Mouse (Mus musculus) telencephalon, adult 2 months (tissue): Measurements from ENCODE around the gene Cabp7.

ENCODE experiments used
- DNase-seq: peaks from one replicate; pipeline ENCODE4 v3.0.0-alpha.2; 2011; ENCODE audit warnings: low read depth, low spot score

The Cabp7 gene

GRCm38 (mm10) chr11:4746733-4747132, at the start of gene Cabp7:
Gene Cabp7, minus strand, starts transcription at chr11:4746778.
- DNase-seq: no peak

- DNase-seq: no peak
Measured at GRCm38 (mm10) chr11:4793006-4793405, 46.4 kb upstream of the Cabp7 start.

DNA sequence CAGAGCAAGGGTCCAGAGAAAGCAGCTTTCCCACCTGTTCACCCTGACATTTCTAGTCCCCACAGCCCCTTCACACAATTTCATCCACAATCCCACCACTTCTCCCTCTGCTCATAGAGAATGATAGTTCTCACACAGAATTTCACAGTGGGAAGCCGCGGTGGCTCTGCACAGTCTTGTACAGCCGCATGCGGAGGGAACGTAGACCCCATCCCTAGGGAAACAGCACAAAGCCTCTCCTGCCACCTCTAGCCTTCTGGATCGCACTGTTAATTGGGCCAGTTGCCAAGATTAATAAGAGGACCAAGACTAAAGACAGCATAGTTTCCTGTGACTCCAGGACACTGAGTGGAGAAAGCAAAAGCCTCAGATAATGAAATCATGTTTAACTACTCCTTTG, 45.0 kb upstream of the Cabp7 start:
- no peak for DNase-seq

GRCm38 (mm10) chr11:4789691-4790090, 43.1 kb upstream of the Cabp7 start:
- no peak for DNase-seq

DNA sequence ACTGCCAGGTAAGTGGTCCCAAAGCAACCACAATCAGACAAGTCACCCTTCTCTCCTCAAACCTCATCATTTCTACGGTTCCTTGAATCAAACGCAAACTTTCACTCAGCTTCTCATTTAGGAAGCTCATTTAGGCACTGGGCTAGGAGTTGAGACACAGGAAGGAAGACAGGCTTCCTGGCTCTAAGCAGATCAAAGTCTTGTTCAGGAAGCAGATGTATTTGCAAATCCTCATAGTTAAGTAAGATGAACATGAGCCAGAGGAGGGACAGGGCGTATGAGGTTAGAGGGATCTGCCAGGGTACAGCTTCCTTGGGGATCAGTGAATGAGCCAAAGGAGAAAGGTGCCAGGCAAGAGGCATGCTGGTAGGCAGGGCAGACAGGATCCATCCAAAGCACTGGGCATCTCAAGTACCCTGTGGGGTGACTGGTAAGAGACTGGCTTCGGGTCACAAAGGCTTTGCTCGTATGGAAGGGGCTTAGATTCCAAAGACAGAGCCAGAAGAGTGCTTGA, 38.1 kb upstream of the Cabp7 start:
- no peak for DNase-seq

DNA sequence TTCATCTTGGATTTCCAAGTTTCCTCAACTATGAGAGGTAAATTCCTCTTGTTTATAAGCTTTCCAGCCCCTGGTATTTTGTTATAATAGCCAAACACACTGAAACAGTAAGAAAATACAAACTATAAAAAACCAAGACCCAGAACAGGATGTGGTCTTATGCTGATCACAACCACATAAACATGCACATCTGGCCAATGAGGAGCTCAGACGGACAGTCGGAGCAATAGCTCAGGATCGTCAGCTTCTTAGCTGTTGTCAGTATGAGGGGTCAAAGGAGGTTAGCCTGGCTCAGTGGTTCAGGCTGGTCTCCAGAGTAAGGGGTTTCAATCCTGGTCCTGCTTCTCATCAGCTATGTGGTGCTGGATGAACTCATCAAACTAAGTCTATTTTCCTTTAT, 36.5 kb upstream of the Cabp7 start:
- DNase-seq: no peak

GRCm38 (mm10) chr11:4780927-4781326, 34.3 kb upstream of the Cabp7 start:
- no peak for DNase-seq

DNA sequence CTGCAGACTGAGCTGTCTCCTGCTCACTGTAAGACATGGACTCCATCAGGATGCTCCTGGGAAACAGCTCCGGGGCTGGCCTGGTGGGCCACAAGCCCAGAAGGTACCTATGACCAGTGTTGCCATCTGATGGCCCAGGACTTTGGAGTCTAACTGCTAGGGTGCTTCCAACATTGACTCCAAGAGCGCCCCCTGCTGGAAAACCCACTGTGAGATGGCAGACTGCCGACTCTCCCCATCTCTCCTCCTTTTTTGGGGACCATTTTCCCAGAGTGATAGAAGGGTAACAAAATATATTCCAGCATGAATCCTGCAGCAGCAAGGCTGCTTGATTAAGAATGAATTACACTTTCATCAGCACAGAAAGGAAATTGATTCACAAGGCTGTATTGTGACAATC, 26.3 kb upstream of the Cabp7 start:
- no peak for DNase-seq

DNA sequence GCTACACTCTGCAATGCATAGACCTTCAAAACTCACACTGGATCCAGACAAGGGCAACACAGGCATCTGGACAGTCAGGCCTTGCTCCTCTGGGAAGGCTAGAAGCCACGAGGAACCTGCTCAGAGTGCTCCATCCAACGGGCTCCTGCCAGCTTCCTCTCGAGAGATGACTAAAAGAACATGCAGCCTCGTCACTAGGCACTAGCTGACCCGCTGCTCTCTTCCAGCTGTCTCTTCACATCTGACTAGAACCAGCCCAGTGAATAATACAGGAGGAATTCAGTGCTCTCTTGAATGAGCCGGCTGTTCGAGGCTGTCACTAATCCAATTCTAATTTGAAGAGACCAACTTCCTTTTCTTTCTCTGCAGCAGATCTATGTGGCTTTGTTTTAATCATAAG, 25.2 kb upstream of the Cabp7 start:
- DNase-seq: no peak

GRCm38 (mm10) chr11:4769881-4770280, 23.3 kb upstream of the Cabp7 start:
- no peak for DNase-seq

DNA sequence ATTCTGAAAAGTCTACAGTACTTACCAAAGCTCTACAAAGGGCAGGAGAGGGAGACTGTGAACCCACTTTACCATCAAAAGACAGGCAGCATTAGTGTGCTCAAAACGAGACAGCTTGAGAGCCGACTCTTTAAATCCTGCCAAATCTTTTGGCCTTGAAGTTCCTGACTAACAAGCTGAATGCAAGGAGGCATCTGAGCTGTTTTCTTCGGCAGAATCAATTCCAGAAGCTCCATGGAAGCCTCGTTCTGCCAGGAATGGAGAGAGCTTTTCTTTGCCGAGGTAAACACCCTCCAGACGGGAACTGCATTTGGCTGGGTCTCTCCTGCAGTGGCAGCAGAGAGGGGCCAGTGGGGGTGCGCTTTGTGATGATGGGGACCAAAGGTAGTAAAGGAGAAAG, 22.7 kb upstream of the Cabp7 start:
- DNase-seq: no peak

DNA sequence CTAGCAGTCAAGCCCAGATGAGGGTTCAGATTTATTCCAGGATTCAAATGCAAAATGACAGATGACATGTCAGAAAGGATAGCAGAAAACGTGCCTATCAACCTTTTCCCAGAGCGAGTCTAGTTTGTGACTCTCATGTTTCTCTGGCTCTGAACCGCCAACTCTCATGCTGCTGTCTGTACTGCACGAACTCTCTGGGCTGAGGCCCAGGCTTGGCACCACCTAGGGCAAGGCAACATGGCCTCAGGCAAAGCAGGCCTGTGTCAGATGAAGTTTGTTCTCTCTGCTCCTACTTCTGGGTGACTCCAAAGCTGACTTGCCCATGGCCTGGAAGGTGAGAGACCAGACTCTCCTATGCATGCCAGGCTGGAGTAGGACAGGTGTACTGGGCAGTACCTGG, 21.8 kb upstream of the Cabp7 start:
- DNase-seq: no peak

- DNase-seq: no peak
Measured at GRCm38 (mm10) chr11:4764476-4764875, 17.9 kb upstream of the Cabp7 start.

GRCm38 (mm10) chr11:4763631-4764030, 17.1 kb upstream of the Cabp7 start:
- DNase-seq: no peak

GRCm38 (mm10) chr11:4762511-4762910, 15.9 kb upstream of the Cabp7 start:
- DNase-seq: no peak

DNA sequence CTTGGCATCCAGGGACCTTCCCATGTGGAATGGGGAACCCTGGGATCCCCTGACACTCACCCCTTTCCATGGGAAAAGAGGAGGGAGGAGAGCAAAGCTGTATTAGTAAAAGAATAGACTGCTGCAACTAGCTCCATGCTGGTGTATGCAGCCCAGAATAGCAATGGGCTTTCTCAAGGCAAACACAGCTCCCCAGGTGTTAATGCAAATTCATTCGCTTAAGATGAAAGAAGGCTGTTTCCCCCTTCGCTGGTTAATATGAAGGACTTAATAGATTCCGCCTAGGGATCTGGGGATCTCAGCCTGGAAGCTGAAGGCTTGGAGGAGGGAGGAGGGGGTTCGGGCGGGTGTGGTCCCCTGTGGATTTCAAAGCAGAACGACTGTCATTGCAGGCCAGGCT, 15.4 kb upstream of the Cabp7 start:
- no peak for DNase-seq

DNA sequence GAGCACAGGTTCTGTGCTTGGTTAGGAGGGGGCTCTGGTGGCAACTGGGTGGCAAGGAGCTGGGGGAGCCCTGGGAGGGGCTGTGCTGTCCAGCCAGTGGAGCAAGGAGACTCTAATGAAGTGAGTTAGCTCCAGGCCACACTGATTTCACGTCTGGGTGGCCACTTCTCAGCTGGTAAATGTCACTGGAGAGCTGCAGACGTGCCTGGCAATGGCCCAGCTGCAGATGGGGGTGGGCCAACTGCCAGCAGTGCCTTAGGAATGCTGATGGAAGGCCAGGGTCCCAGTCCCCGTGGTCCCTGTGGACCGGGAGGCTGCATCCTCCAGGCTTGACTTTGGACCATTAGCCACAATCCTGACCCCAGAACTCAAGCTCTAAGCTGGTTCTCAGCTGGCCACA, 13.9 kb upstream of the Cabp7 start:
- DNase-seq: no peak

- no peak for DNase-seq
Measured at GRCm38 (mm10) chr11:4757789-4758158, 11.2 kb upstream of the Cabp7 start.

GRCm38 (mm10) chr11:4756984-4757788, 10.6 kb upstream of the Cabp7 start:
- DNase-seq: no peak

DNA sequence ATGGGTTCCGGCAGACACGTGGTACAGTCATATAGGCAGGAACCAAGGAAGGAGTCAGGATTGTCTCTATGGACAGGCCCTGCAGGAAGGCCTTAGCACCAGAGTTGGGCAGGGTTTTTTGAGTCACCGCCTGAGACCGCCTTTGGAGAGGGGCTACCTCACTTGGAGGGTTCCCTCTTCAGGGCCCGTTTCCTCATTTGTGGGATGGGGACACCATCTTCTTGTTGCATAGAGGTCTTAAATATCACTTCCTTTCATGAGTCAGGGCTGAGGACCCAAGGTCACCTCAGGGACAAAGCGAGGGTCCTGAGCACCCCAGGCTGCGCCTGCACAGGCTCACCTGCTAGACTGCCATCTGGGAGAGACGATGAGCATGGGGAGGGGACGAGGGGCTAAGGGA, 9.9 kb upstream of the Cabp7 start:
- DNase-seq: no peak

GRCm38 (mm10) chr11:4754867-4755266, 8.3 kb upstream of the Cabp7 start:
- no peak for DNase-seq

GRCm38 (mm10) chr11:4754036-4754435, 7.5 kb upstream of the Cabp7 start:
- DNase-seq: no peak

GRCm38 (mm10) chr11:4752836-4753235, 6.3 kb upstream of the Cabp7 start:
- DNase-seq: no peak

- no peak for DNase-seq
Measured at GRCm38 (mm10) chr11:4750263-4750662, 3.7 kb upstream of the Cabp7 start.
